Mouse (Mus musculus) lung, embryonic 15.5 days (tissue): ENCODE data around the gene Oaz3. TPM values are rescaled to one million over a fixed set of nuclear protein-coding genes. Genes with fewer than 3 reads are reported as not detected.

Source experiments
- ATAC-seq: fragments of 200-750 bp; cut with Nextera tagmentation; 2 replicates; pipeline ENCODE4 v1.8.0; 2017; ENCODE audit warnings: moderate number of reproducible peaks, borderline replicate concordance; ENCODE audit not compliant: low FRiP score, low TSS enrichment; ENCODE audit errors: extremely low read depth
- H3K27ac ChIP-seq: fragments of 300-500 bp; sonication (generic); 2 replicates; pipeline ENCODE4 v1.5.1; 2015; ENCODE audit warnings: moderate library complexity, mild to moderate bottlenecking, inconsistent platforms
- H3K27me3 ChIP-seq: fragments of 300-500 bp; sonication (generic); 2 replicates; pipeline ENCODE4 v1.6.1; 2015; ENCODE audit warnings: inconsistent platforms
- H3K36me3 ChIP-seq: fragments of 300-500 bp; sonication (generic); 2 replicates; pipeline ENCODE4 v1.6.1; 2015; ENCODE audit warnings: inconsistent platforms
- H3K4me1 ChIP-seq: fragments of 300-500 bp; sonication (generic); 2 replicates; pipeline ENCODE4 v1.6.1; 2015; ENCODE audit warnings: inconsistent platforms
- H3K4me2 ChIP-seq: fragments of 300-500 bp; sonication (generic); 2 replicates; pipeline ENCODE4 v1.6.1; 2015; ENCODE audit warnings: inconsistent platforms, mild to moderate bottlenecking, moderate library complexity
- H3K4me3 ChIP-seq: fragments of 300-500 bp; sonication (generic); 2 replicates; pipeline ENCODE4 v1.5.1; 2015; ENCODE audit warnings: mild to moderate bottlenecking, inconsistent platforms
- H3K9ac ChIP-seq: fragments of 300-500 bp; sonication (generic); 2 replicates; pipeline ENCODE4 v1.6.1; 2015; ENCODE audit warnings: inconsistent platforms
- H3K9me3 ChIP-seq: fragments of 300-500 bp; sonication (generic); 2 replicates; pipeline ENCODE4 v1.6.1; 2016; ENCODE audit warnings: inconsistent platforms
- WGBS: fragments of 180-500 bp; shearing (Covaris S2); methylation state at CpG from one replicate; pipeline ENCODE4 v1.1.7; 2015; 5-methylcytosine and 5-hydroxymethylcytosine counted together
- polyA plus RNA-seq: library from polyadenylated mRNA; unstranded; fragments of >200 nt; fragmentation: Nextera tagmentation; extraction: Ambion mirVana; gene quantifications from 2 replicates; pipeline ENCODE4 v1.2.1, GENCODE M21; 2015

The Oaz3 gene
- polyA plus RNA-seq = 0.42 and 0.49 TPM in 2 replicates

DNA sequence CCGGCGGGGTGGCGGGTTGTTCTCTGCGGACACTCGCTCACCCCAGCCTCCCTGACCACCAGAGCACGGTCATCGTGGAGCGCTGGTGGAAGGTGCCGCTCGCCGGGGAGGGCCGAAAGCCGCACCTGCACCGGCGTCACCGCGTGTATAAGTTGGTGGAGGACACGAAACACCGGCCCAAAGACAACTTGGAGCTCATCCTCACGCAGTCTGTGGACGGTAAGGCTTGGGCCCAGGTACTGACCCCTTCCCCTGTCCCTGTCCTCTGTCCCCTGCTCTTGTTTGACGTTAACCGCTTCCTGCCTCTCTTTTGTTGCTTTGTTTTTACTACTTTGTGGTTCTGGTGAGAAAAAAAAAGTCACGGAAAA is at the start of gene Oaz3:
TSS of gene Oaz3 (minus strand) at position 319 of the 368 bp plus-strand sequence.
- peak; percentile 53; the same call in 1 of the 2 replicates for ATAC-seq
- Histone ChIP-seq H3K36me3 (peaks cover 30% of the 10 kb centered on the region), H3K27me3 (peaks cover 6% of the 10 kb centered on the region; the same call in 1 of the 2 replicates), H3K9ac (peak within 1 kb of the TSS; percentile 95), H3K4me3 (peak within 1 kb of the TSS; percentile 81), H3K4me1 (0 out of 2 replicates have a peak, but pooled peaks cover 7% of the 10 kb centered on the region), H3K27ac (peak within 1 kb of the TSS; percentile 64), H3K9me3 (no peaks in the 10 kb centered on the region), H3K4me2 (peak within 1 kb of the TSS; percentile 79)
- 1% methylated on average over 24 of the region's 24 CpGs for WGBS

DNA sequence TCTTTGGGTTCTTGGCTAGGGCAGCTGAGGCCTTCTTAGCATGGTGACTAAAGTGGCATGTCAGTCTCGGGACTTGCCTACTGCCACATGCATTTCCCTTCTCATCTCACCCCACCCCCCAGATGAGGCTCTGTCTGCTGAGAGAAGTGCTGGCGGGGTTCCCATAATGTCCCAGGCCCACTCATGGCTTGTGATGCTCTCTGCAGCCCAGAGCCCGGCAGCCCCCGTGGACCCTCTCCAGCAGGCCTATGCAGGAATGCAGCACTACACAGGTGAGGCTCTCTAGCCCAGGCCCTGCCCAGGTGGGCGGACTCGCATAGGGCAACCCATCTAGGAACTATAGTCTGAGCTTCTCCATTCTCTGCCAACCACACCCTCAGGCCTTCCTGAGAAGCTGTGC is 43.9 kb upstream of the Oaz3 start:
- WGBS = 51% methylated on average over 6 of the region's 6 CpGs
- H3K9ac ChIP-seq = no peak overlapping the region
- H3K4me2 ChIP-seq = no peak overlapping the region
- no peak overlapping the region for H3K27ac ChIP-seq
- no peaks in the 10 kb centered on the region for H3K36me3 ChIP-seq
- 0 out of 2 replicates have a peak, but pooled peaks cover 3% of the 10 kb centered on the region for H3K4me1 ChIP-seq
- no peak overlapping the region for H3K4me3 ChIP-seq
- no peaks in the 10 kb centered on the region for H3K9me3 ChIP-seq
- no peak for ATAC-seq
- H3K27me3 ChIP-seq = no peaks in the 10 kb centered on the region

DNA sequence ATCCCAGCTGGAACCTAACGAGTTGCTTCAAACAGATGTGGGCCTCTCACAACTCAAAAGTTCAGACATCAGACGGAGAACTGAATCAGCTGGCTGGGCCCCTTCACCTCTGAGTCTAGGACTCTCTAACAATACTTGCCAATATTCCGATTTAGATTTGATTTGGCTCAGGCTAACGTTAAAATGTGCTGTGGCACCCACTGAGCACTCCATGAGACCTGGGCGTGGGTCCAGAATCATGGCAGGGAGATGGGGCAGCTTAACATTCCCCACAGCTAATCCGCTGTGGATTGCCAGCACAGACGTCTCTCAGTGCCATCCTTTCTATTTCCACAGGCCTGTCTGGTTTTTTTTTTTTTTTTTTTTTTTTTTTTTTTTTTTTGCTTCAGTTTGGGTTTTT is 42.2 kb upstream of the Oaz3 start:
- Histone ChIP-seq H3K36me3 (no peaks in the 10 kb centered on the region), H3K27ac (no peak overlapping the region), H3K27me3 (peaks cover 6% of the 10 kb centered on the region; the same call in 1 of the 2 replicates), H3K9ac (no peak overlapping the region), H3K4me2 (no peak overlapping the region), H3K4me1 (0 out of 2 replicates have a peak, but pooled peaks cover 3% of the 10 kb centered on the region), H3K4me3 (no peak overlapping the region), H3K9me3 (no peaks in the 10 kb centered on the region)
- no peak for ATAC-seq
- 67% methylated on average over 7 of the region's 7 CpGs for WGBS

DNA sequence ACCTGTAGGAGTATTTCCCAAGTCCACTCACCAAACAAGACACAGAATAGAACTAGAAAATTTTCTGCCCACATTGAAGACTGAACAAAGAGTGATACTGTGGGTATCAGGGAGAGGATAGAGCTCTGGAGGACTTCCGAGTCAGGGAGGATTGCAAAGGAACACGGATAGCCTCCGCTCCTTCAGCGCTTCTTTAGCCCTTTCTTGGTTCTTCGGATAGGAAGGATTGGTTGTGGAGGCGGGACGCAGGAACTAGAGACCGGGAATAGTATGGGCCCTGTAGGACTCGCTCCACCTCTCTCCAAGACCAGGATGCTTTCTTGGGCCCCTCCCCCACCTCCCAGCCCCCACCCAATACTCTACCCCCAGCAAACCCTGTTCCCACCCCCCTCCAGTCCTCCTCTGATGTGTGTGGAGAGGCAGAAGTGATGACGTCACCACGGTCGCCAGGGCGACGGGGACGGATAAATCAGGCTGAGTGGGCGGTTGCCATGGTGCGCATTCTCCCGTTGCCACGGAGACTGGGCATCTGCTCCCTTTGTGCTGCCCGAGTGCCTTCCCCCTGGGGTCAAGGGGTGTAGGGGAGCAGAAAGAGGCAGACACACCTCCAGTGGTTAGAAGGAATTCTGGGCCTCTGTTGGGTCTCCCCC is 40.2 kb upstream of the Oaz3 start:
- ATAC-seq = no peak
- no peaks in the 10 kb centered on the region for H3K9me3 ChIP-seq

DNA sequence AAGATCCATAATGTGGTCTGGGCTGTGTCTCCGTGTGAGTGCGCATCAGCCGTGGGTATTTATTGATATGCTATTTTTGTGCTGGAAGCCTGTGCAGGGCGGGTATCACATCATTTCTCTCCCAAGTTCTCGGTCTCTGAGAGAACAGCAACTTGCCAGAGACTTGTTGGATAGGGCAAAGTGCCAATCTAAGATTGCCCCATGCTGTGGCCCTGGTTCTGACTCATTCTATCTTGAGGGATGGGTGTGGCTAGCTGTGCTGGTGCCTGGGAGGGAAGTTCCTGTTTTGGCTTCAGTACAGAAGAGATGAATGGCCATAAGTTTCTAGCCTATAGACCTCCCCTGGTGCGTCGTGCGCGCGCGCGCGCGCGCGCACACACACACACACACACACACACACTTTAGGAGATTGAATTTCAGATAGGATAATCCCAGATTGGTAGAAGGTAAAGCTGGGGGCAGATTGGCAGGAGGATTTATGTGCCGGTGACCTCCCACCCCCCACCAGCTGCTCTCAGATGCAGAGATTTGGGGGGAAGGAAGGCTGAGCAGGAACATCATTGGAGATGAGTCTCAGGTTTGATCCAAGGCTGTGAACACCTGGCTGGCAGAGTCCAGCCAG is 39.2 kb upstream of the Oaz3 start:
- no peak overlapping the region for H3K27ac ChIP-seq

More for the DNA sequence above, 40.2 kb upstream of the Oaz3 start:
- WGBS = 22% methylated on average over 20 of the region's 20 CpGs
- Histone ChIP-seq H3K4me3 (no peak overlapping the region), H3K27ac (no peak overlapping the region), H3K9ac (no peak overlapping the region), H3K4me1 (0 out of 2 replicates have a peak, but pooled peaks cover 3% of the 10 kb centered on the region), H3K4me2 (no peak overlapping the region), H3K27me3 (peaks cover 24% of the 10 kb centered on the region), H3K36me3 (no peaks in the 10 kb centered on the region)

DNA sequence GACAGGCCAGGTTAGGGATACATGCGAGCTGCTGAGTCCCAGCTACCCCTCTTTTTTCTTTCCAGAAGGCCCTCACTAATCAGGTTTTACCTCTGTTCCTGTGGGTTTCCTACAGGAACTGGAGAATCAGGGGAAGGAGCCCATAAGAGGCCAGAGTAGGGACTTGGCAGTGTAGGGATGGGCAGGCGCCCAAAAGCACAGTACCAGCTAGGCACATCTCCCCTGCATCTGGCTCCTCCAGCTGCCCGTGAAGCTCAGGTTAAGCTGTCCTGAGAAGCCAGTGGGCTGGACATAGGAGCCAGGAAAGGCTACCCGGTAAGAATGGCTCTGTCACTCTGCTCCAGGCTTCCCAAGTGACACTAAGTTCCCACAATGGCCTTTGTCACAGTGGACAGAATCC is 37.7 kb upstream of the Oaz3 start:
- no peak overlapping the region for H3K27ac ChIP-seq
- ATAC-seq = no peak

More for the DNA sequence above, 39.2 kb upstream of the Oaz3 start:
- H3K9me3 ChIP-seq = no peaks in the 10 kb centered on the region
- H3K36me3 ChIP-seq = no peaks in the 10 kb centered on the region
- 78% methylated on average over 17 of the region's 17 CpGs for WGBS
- no peak overlapping the region for H3K9ac ChIP-seq
- H3K4me2 ChIP-seq = no peak overlapping the region
- ATAC-seq = no peak
- H3K4me1 ChIP-seq = 0 out of 2 replicates have a peak, but pooled peaks cover 3% of the 10 kb centered on the region
- H3K27me3 ChIP-seq = peaks cover 29% of the 10 kb centered on the region
- no peak overlapping the region for H3K4me3 ChIP-seq

DNA sequence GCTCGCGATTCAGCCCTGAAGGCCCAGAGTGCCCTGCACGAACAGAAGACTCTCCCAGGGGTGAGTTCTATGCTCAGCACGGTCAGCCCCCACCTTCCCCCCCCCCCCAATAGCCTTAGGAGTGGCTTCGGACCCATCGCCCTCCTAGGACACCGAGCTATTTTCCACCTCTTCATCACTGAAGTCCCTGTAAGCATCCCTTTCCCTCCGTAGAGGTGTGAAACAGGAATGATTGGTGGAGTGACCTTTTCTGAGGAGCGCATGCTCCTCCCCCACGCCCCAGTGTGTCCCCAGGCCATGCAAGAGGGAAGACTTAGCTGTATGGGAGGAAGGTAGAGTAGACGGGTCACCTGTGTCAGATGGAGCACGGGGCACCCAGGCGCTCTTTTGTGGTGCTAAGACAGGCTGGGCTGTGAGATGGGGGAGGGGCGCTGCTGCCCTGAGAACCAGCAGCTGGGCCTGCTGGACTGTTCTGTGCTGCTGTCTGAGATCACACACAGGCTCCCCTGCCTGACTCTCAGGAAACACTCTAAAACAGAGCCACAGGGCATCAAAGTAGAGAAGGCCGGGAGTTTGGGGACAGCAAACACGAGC is 36.7 kb upstream of the Oaz3 start, which contains the start of gene Riiad1:
TSS of gene Riiad1 (minus strand) at position 51 of the 594 bp plus-strand sequence.
- 14% methylated on average over 16 of the region's 16 CpGs for WGBS
- no peak within 1 kb of the TSS for H3K4me3 ChIP-seq
- no peaks in the 10 kb centered on the region for H3K9me3 ChIP-seq
- H3K36me3 ChIP-seq = no peaks in the 10 kb centered on the region
- H3K27ac ChIP-seq = no peak within 1 kb of the TSS
- no peaks in the 10 kb centered on the region for H3K4me1 ChIP-seq
- H3K27me3 ChIP-seq = peaks cover 29% of the 10 kb centered on the region
- no peak within 1 kb of the TSS; the same call in 1 of the 2 replicates for H3K4me2 ChIP-seq
- H3K9ac ChIP-seq = no peak within 1 kb of the TSS
- ATAC-seq = no peak

More for the DNA sequence above, 37.7 kb upstream of the Oaz3 start:
- 57% methylated on average over 4 of the region's 4 CpGs for WGBS
- Histone ChIP-seq H3K4me1 (no peaks in the 10 kb centered on the region), H3K27me3 (peaks cover 29% of the 10 kb centered on the region), H3K4me3 (no peak overlapping the region), H3K4me2 (no peak overlapping the region), H3K9me3 (no peaks in the 10 kb centered on the region), H3K9ac (no peak overlapping the region), H3K36me3 (no peaks in the 10 kb centered on the region)

DNA sequence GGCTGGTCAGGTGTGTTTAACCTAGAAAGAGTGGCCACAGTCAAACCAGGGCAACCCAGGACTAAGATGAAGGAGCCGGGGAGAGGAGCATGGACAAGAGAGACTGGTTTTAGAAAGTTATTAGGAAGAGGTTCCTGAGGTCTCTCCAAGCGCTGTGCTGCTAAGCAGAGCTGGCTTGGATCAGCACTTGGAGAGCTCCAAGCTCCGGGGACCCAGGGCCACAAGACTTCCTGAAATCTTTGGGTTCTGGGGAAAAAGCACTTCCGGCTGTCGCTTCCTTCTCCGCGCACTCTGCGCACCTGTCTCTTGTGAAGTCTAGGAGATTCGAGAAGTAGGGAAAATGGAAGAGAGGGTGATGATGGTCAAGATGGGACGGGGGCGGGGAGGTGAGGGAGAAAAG is 35.8 kb upstream of the Oaz3 start:
- Histone ChIP-seq H3K27ac (no peak overlapping the region), H3K9me3 (no peaks in the 10 kb centered on the region), H3K27me3 (peaks cover 29% of the 10 kb centered on the region), H3K4me3 (no peak overlapping the region), H3K4me1 (no peaks in the 10 kb centered on the region), H3K9ac (no peak overlapping the region), H3K36me3 (no peaks in the 10 kb centered on the region), H3K4me2 (no peak overlapping the region; the same call in 1 of the 2 replicates)
- no peak for ATAC-seq
- WGBS = 4% methylated on average over 11 of the region's 11 CpGs

DNA sequence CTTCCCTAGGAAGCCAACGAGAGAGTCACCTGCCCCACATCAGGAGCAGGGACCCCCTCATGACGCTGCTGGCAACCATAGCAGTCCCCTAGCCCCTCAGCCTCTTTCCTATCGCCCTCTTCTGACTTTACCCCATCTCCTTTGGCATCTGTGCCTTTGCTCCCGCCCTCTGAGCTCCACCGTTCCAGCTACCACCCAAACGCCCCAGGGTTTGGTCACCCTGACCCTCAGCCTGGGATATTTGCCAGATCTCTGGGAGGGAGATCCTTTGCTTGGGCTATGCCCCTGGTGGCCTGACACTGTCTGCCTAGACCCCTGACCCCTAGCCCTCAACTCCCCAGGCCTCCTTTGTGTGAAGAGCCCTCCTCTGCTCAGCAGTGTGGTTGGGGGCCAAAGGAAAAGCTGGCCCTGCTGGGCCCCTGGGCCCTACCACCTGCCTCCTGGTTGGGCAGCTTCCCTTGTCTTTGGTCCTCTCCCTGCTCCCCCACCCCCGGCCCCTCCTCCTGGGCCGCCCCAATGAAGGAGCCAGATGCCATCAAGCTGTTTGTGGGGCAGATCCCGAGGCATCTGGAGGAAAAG is 35.0 kb upstream of the Oaz3 start:
- H3K36me3 ChIP-seq = no peaks in the 10 kb centered on the region
- no peaks in the 10 kb centered on the region for H3K9me3 ChIP-seq
- H3K27me3 ChIP-seq = peaks cover 29% of the 10 kb centered on the region
- WGBS = 15% methylated on average over 9 of the region's 9 CpGs
- no peaks in the 10 kb centered on the region for H3K4me1 ChIP-seq
- no peak overlapping the region for H3K4me2 ChIP-seq
- H3K9ac ChIP-seq = no peak overlapping the region
- H3K4me3 ChIP-seq = no peak overlapping the region
- H3K27ac ChIP-seq = no peak overlapping the region
- ATAC-seq = 0 out of 2 replicates have a peak, but pooled peaks have one; percentile 19

DNA sequence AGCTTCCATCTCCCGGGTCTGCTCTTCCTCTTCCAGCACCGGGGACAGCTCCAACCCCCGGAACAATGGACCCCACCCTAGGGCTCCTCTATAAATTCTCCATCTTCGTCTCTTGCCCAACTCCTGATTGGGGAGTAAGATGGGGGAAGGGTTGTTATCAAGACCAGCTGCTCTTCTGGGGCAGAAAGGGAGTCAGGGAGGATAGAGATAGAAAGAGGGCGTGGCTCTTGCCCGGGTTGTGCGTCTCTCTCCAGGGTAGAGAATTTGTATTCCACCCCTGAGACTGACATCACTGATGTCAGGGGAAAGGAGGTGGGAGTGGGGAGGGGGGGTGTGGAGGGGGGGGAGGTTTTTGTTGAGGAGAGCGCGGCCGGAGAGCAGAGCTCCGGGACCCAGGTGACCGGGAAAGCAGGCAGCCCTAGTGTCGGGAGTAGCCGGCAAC is 34.3 kb upstream of the Oaz3 start, which contains the start of gene Celf3:
TSS of gene Celf3 (plus strand) at position 315 of the 442 bp plus-strand sequence.
- Histone ChIP-seq H3K27me3 (peaks cover 29% of the 10 kb centered on the region), H3K36me3 (no peaks in the 10 kb centered on the region), H3K4me2 (no peak within 1 kb of the TSS), H3K27ac (no peak within 1 kb of the TSS), H3K4me3 (no peak within 1 kb of the TSS), H3K9ac (no peak within 1 kb of the TSS), H3K9me3 (no peaks in the 10 kb centered on the region), H3K4me1 (peaks cover 3% of the 10 kb centered on the region; the same call in 1 of the 2 replicates)
- WGBS = 2% methylated on average over 14 of the region's 14 CpGs
- peak; percentile 21; the same call in 1 of the 2 replicates for ATAC-seq

DNA sequence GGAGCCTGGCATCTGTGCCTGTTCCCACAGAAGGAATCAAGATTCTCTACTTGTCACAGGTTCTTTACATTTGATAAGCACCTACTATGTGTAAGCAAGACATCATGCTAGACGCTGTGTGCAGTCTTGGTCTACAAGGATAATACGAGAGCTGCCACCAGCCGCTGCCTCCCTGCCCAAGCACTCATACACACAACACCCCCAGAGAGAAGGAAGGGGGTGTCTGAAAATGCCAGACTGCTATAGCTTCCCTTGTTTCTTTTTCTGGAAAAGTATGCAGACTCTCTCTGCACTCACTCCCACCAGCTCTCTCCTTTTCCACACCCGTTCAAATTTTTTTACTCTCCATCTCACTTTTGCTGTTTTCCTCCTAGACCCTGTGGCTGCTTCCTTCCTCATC is 33.7 kb upstream of the Oaz3 start:
- Histone ChIP-seq H3K4me1 (peaks cover 8% of the 10 kb centered on the region), H3K27me3 (peaks cover 29% of the 10 kb centered on the region), H3K4me3 (no peak overlapping the region), H3K27ac (no peak overlapping the region), H3K36me3 (no peaks in the 10 kb centered on the region), H3K4me2 (no peak overlapping the region), H3K9me3 (no peaks in the 10 kb centered on the region), H3K9ac (no peak overlapping the region)
- 57% methylated on average over 4 of the region's 4 CpGs for WGBS
- ATAC-seq = no peak
